Mouse (Mus musculus) urinary bladder, adult 18-20 months (tissue): ENCODE data around the gene Usp21.
"Not testable (repeated sequence)": the region's sequence is repeated elsewhere in the genome, so short reads cannot be mapped to it uniquely, and the experiment has no call there.

Source experiments
- DNase-seq, 2 experiments: peaks; one replicate each; pipeline ENCODE4 v3.0.0; 2022; ENCODE audit warnings: low spot score in 2 of 2, mixed read lengths in 2 of 2

Usp21 gene

DNA sequence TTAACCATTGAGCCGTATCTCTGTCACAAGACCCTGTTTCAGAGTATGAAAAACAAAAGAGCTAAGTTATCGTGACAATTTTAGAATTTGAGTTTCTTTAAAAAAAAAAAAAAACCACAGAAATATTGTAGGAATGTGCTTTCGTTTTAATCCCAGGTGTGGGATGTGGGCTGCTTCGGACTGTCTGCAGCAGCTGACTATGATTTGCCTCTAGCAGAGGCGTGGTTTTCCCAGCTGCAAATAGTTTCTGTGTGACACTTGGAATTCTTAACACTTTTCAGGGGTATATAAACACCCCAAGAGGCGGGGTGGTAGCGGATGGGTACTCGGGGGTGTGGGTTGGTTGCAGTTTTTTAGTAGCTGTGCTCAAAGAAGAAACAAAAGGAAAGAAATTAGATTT lies 42.4 kb downstream of the Usp21 start:
- no peak for DNase-seq

DNA sequence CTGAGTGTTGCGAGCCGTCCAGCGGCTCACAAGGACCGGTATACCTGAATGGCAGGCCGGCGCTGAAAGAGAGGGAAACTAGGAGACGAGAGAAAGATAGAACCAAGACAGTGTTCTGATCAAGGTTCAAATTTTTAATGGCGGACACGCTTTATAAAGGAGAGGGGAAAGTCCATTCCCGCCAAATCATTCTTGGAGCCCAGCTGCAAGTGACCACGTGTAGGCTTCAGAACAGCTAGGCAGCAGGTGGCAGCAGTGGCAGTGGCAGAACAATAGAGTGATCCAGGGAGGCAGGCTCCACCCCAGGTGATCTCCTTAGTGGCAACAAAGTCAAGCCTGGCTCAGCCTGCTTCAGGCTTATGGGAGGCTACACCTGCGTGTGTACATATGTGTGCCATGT lies 45.8 kb downstream of the Usp21 start:
- not testable (repeated sequence) for DNase-seq

DNA sequence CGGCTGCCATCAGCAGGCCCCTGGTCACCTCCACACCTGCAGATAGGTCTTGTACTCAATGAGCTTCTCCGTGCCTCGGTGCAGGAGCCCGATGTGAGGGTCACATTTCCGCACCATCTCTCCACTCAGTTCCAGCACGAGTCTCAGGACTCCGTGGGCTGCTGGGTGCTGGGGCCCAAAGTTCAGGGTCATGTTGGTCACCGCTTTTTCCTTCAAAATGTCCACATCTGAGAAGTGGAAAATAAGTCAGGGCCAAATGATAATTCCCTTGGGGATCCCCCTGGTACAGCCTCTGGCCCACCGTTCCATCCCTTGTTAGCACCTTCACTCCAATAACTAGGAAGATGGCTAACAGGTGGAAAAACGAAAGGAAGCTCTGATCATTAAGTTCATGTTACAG lies 46.9 kb downstream of the Usp21 start:
- DNase-seq, result no peak

DNA sequence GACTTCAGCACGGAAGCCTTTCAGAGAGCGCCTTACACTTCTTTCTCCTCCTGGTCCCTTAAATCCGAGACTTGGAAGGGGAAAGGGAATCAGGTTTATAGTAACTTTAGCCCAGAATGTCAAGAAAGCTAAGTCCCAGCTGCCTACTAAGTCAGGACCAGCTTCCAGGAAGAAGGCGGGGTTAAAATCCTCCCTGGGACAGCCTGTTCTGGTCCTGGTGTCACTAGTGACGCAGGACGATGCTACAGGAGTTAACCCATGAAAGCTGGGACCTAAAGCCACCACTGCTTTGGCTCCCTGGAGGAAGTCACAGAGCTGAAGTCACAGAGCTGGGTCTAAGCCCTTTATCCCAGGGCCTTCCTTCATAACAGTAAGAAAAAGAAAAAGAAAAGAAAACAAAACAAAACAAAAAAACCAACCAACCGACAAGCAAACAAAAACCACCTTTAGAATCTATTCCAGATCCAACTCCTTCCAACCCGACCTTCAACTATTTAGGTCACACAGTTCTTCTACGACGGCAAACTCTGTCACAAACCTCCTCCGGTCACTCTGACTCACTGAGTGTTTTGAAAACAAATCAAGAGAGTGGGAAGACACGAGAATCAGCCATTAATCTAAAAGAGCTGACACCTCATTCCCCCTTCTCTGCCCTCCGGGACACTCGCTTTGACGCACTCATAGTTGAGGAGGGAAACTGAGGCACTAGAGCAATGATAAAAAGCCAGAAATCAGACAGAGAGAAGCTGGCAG lies 47.6 kb downstream of the Usp21 start:
- DNase-seq, result no peak

DNA sequence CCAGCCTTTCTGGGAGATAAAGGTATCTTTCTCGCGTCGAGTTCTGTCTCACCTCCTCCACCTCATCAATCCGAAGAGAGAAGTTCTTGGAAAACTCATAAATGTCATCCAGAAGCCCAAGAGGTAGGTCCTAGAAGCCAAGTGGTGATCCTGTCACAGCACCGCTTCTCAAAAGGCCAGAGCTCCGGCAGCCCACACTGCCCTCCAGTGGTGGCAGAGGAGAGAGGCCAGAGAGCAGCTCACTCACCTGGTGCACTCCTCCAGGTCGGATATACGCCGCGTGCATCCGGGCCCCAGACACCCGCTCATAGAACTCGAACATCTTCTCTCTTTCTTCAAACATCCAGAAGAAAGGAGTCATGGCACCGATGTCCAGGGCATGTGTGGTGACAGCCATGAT lies 49.3 kb downstream of the Usp21 start:
- peak in 1 of 2 experiments; percentile 26 for DNase-seq

DNA sequence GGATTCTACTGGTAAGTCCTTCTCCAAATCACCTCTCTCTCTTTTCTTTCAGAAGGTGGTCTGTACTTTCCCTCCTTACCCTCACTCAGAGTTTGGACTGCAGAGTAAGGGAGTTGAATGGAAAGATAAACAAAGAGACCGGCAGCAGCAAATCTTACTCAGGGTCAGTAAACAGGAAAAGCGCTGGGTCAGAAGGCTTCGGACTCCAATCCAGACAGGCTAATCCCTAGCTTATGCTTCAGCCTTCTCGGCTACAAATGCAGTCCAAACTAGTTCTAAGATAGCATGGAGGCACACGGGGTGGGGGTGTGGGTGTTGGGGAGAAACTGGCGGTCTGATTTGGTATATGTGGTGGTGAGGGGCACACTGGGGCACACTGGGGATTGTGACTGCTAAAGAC lies 50.4 kb downstream of the Usp21 start:
- no peak for DNase-seq

DNA sequence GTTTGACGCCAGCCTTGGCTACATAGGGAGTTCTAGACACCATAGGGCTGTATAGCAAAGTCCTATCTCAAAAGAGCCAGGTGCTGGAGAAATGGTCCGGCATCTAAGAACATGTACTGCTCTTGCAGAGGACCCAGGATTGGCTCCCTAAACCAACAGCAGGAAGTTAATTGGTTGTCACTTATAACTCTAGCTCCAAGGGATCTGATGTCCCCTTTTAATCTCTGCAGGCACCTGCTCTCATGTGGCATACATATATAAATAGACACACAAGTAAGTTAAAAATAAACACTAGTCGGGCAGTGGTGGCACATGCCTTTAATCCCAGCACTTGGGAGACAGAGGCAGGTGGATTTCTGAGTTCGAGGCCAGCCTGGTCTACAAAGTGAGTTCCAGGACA lies 52.0 kb downstream of the Usp21 start:
- DNase-seq, result no peak

DNA sequence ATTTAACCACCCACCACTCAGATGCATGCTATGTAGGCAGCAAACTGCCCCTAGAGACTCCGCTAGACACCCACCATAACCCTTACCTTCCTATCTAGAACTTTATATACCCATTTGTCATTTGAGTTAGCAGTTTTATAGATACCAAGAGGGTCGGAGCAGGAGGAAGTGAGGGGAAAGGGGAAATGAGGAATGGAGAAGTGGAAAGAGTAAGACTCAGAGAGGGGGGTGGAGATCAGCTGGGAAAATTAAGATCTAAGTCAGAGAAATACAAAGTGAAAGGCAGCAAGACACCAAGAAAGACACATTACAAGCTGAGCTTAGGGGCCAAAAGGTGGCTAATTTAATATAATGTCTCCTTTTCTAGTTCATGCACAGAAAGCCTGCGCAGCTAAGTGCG lies 53.3 kb downstream of the Usp21 start:
- DNase-seq, result no peak

DNA sequence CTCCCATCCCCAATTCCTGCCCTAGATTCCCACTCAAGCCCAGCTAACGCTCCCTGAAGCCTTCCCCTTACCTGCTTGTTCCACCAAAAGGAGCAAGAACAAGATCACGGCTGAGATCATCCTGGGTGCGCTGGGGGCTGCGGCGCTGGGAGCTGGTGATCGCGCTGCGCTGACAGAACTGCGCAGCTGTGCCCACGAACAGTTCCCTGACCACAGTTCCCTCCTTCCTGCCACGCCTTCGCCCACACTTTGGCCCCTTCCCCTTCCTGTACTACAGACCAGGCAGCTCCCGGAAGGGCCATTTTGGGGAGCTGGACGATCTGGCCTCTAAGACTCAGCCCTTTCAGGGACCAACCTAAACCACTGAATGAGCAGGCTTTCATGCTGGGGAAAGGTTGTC lies 53.7 kb downstream of the Usp21 start, which contains the start of gene Fcer1g:
Gene Fcer1g (minus strand): TSS at position 240 of the 400 bp plus-strand sequence.
- no peak for DNase-seq

DNA sequence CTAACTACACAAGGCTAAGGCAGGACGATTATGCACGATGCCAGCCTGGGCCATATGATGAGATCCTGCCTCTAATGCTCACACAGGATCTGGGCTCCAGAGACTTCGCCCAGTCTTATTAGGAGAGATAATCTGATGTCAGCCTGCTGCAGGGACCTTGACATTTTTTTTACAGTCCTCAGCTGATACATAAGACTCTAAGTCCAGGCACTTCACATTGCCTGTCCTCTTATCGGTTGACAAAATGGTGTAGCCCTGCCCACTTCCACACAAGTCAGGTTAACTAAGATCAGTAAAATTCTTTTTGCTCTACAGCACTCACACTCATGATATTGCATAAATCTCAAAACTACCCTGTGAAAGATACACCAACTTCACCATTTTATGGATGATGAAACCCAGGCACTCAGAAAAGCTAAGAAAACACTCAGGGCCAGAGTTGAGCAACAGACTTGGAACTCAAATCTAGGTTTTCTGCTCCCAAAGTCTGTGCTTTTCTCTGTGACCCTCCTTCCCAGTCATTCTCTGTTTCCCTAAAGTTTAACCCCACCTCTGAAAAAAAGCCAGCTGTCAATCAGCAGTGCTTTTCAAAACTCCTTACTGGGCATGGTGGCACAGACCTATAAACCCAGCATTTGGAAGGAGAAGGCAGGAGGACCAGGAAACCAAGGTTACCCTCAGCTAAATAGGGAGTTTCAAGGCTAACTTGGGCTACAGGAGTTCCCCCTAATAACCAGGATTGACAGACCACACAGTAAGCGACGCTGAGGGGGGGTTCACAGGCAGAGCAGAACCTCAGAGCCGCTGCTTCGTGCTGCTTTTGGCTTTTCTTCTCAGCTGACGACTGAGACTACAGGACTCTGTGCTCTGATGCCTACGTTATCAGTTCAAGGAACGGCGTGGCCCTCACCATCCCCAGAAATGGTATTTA lies 54.7 kb downstream of the Usp21 start:
- no peak for DNase-seq

DNA sequence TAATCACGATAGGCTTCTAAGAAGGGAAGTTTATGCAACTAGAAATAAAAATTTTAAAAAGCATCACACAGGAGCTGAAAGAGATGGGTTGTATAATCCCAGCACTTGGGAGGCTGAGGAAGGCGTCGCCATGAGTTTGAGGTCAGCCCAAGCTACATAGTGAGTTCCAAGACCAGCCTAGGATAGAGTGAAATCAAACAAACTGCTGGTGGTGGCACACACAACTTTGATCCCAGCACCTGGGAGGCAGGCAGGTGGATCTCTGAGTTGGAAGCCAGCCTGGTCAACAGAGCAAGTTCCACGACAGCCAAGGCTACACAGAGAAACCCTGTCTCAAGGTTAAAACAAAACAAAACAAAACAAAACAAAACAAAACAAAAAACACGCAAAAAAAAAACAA lies 55.4 kb downstream of the Usp21 start:
- DNase-seq, result no peak
